8 mouse cellular contexts compared by ENCODE assay signal in the genomic region with DNA sequence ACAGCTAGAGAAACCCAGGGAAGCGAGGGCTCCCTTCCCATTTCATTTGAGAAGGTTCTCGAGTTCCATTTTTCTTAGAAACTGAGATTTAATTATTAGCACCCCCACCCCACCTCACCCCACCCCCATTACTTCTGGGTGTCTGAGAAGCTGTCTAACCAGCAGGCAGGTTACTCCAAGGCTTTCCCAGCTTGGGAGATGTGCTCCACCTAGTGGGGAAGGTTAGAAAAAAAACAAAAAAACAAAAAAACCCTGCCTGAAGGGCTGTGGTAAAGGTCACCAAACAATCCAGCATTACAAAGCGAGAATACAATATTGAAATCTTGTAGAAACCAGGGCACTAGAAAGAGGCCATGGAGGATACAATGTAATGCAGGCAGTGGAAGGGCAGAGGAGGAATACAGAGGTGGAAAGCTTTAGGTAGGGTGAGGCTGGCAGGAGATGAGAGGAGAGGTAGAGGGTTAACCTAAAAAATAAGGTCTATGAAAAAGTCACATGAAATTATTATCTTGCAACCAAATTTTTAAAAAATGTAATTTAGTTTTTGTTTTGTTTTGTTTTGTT. TPM values are rescaled to one million over a fixed set of nuclear protein-coding genes. Genes with fewer than 3 reads are reported as not detected.
DNase-seq lines count a peak whose midpoint lies in the region; ATAC-seq lines count a peak whose summit lies in the region.

No protein-coding gene starts in this region.

- no peaks in the 10 kb centered on the region for H3K4me1 ChIP-seq in hindbrain, embryonic 14.5 days (replicated peaks; ENCODE audit: control insufficient read depth, insufficient read depth, low read length)

- H3K27me3 ChIP-seq in hindbrain, embryonic 14.5 days (ENCODE audit: control insufficient read depth, insufficient read depth, low read length) = no peaks in the 10 kb centered on the region

- no peak overlapping the region for H3K9ac ChIP-seq in hindbrain, embryonic 14.5 days

- no peak overlapping the region for H3K4me2 ChIP-seq in hindbrain, embryonic 14.5 days (replicated peaks)

- H3K9me3 ChIP-seq in hindbrain, embryonic 14.5 days (ENCODE audit: control insufficient read depth, low read length) = no peaks in the 10 kb centered on the region

- 28% methylated on average over 3 of the region's 3 CpGs for WGBS in hindbrain, embryonic 14.5 days

- peak; percentile 62; the same call in 1 of the 2 replicates for ATAC-seq in hindbrain, embryonic 14.5 days (ENCODE audit: low FRiP score)

- H3K36me3 ChIP-seq in hindbrain, embryonic 14.5 days (replicated peaks; ENCODE audit: control insufficient read depth, insufficient read depth) = peaks cover 41% of the 10 kb centered on the region

- no peak overlapping the region for H3K4me3 ChIP-seq in hindbrain, embryonic 14.5 days (replicated peaks; ENCODE audit: low read length)

- peak; percentile 29 to 40 for DNase-seq in cerebellum, adult 18-20 months
- no peak for DNase-seq in cerebellum, adult 11-12 months
- peak; percentile 6 for DNase-seq in thymus, postnatal 14 days
- DNase-seq in thymus, postnatal 36 days = no peak
- peak; percentile 66 for DNase-seq in hindbrain, embryonic 14.5 days (ENCODE audit: low spot score)
- peak; percentile 46 for DNase-seq in mesoderm, embryonic 11.5 days (ENCODE audit: low read depth, low spot score)
- no peak for DNase-seq in right cerebral cortex, postnatal 4 days
- no peak for DNase-seq in B cell, adult 2 months

- no peak overlapping the region for H3K27ac ChIP-seq in hindbrain, embryonic 14.5 days

RNA-seq across cellular contexts. Expression of a gene that starts 57.2 kb away (rescaled TPM):
- 6.6 and 7.2 TPM in 2 replicates for polyA plus RNA-seq in hindbrain, embryonic 14.5 days (2014; fragmentation: Nextera tagmentation; extraction: Ambion mirVana)

Comparison
In these comparisons a context has a peak if more than half of its experiments do, and no peak if none do; other contexts are left out.
1. DNase-seq: peak in cerebellum, adult 18-20 months (2 of 2), thymus, postnatal 14 days (single experiment), hindbrain, embryonic 14.5 days (single experiment) and mesoderm, embryonic 11.5 days (single experiment); none in cerebellum, adult 11-12 months (single experiment), thymus, postnatal 36 days (0 of 2), right cerebral cortex, postnatal 4 days (single experiment) and B cell, adult 2 months (0 of 2).